Mouse (Mus musculus): ENCODE data around the gene Spata25. TPM values are rescaled to one million over a fixed set of nuclear protein-coding genes. Genes with fewer than 3 reads are reported as not detected.

Spata25 gene
- total and polyA plus RNA-seq, 2 experiments from 2014 or later: not detected

- Histone ChIP-seq H3K9me3 (replicated peaks; ENCODE audit: control insufficient read depth, low read length) (no peaks in the 10 kb centered on the region), H3K9ac (replicated peaks; ENCODE audit: low read depth, low read length) (no peak overlapping the region), H3K27me3 (ENCODE audit: control insufficient read depth, insufficient read depth, low read length) (no peaks in the 10 kb centered on the region), H3K4me2 (ENCODE audit: low read depth, low read length) (no peak overlapping the region), H3K36me3 (replicated peaks; ENCODE audit: control insufficient read depth, insufficient read depth, low read length) (peaks cover 44% of the 10 kb centered on the region), H3K4me3 (ENCODE audit: low read depth, low read length) (no peak overlapping the region), H3K27ac (ENCODE audit: low read depth) (no peak overlapping the region), H3K4me1 (ENCODE audit: control insufficient read depth, insufficient read depth) (peaks cover 9% of the 10 kb centered on the region)
- no peak for TF ChIP-seq CTCF (IDR thresholded peaks at IDR 0.05; ENCODE audit: low read depth)
- no peak for DNase-seq (ENCODE audit: low spot score)
- no peak for ATAC-seq (ENCODE audit: insufficient read depth, low read depth)
- 95% methylated on average over 4 of the region's 4 CpGs for WGBS
Observed at GRCm38 (mm10) chr2:164835164-164835563, 6.8 kb upstream of the Spata25 start.

DNA sequence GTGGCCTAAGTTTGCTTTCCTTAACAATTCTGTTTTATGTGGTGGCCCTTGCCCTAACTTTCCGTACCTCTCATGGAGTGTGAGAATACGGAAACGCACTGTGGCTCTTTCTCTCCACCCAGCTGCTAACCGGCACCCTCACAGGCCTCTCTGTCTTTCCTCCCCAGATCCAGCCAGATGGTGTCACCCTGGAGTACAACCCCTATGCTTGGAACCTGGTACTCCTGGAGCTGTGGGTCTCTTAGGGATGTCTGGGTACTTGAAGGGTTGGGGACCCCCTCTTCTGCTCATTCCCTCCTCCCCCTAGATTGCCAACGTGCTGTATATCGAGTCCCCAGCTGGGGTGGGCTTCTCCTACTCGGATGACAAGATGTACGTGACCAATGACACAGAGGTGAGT lies 6.2 kb upstream of the Spata25 start:
- peaks cover 9% of the 10 kb centered on the region for H3K4me1 ChIP-seq (ENCODE audit: control insufficient read depth, insufficient read depth)
- H3K9me3 ChIP-seq (replicated peaks; ENCODE audit: control insufficient read depth, low read length): no peaks in the 10 kb centered on the region
- DNase-seq (ENCODE audit: low spot score) (no peak), ATAC-seq (ENCODE audit: insufficient read depth, low read depth) (no peak)
- peak overlapping the region; percentile 76 for H3K4me3 ChIP-seq (ENCODE audit: low read depth, low read length)
- peaks cover 42% of the 10 kb centered on the region for H3K36me3 ChIP-seq (replicated peaks; ENCODE audit: control insufficient read depth, insufficient read depth, low read length)
- 36% methylated on average over 8 of the region's 8 CpGs for WGBS
- H3K27me3 ChIP-seq (ENCODE audit: control insufficient read depth, insufficient read depth, low read length): no peaks in the 10 kb centered on the region
- no peak for TF ChIP-seq EP300 (IDR thresholded peaks at IDR 0.05; ENCODE audit: low read depth)
- TF ChIP-seq CTCF (IDR thresholded peaks at IDR 0.05; ENCODE audit: low read depth): no peak
- H3K4me2 ChIP-seq (ENCODE audit: low read depth, low read length): peak overlapping the region; percentile 76
- H3K27ac ChIP-seq (ENCODE audit: low read depth): peak overlapping the region; percentile 90; the same call in 1 of the 2 replicates
- H3K9ac ChIP-seq (replicated peaks; ENCODE audit: low read depth, low read length): peak overlapping the region; percentile 59

DNA sequence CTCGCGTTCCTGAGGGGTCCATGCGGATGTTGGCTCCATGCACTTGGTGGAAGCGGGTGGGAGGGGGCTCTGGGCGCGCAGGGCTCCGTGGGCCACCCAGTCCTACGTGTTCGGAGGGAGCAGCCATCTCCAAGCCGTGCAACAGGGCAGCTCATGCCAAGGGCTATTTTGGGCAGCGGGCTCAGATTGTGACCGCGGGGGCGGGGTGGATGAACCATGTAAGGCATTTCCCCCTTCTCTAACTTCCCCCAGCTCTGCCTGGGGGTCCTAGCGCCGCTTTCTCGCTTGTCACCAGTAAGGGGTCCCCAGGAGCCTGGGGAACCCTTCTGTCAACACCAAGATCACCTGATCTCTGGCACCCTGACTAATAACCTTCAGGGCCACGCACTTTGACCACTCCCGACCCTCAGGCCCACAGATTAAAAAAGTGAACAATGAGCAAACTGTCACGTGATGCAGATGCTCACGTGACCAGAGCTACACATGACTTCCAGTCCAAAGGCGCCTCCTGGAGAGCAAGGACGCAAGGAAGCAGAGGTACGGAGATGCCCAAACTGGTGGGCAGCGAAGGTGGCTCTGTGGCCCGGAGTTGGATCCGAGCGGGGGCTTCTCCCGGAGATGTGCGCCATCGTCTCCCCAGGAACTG lies 5.1 kb upstream of the Spata25 start, which contains the start of gene Neurl2:
Gene Neurl2 (minus strand): TSS at position 143 of the 646 bp plus-strand sequence.
- WGBS: under 1% methylated on average over 31 of the region's 31 CpGs
- 0 out of 2 replicates have a peak, but pooled peaks have one; percentile 2 for TF ChIP-seq CTCF (IDR thresholded peaks at IDR 0.05; ENCODE audit: low read depth)
- TF ChIP-seq EP300 (IDR thresholded peaks at IDR 0.05; ENCODE audit: low read depth): no peak; the same call in 1 of the 2 replicates
- Histone ChIP-seq H3K27ac (ENCODE audit: low read depth) (peak within 1 kb of the TSS; percentile 90), H3K4me1 (ENCODE audit: control insufficient read depth, insufficient read depth) (peaks cover 9% of the 10 kb centered on the region), H3K27me3 (ENCODE audit: control insufficient read depth, insufficient read depth, low read length) (no peaks in the 10 kb centered on the region), H3K9me3 (replicated peaks; ENCODE audit: control insufficient read depth, low read length) (no peaks in the 10 kb centered on the region), H3K4me2 (ENCODE audit: low read depth, low read length) (peak within 1 kb of the TSS; percentile 76), H3K9ac (replicated peaks; ENCODE audit: low read depth, low read length) (peak within 1 kb of the TSS; percentile 59), H3K4me3 (ENCODE audit: low read depth, low read length) (peak within 1 kb of the TSS; percentile 76), H3K36me3 (replicated peaks; ENCODE audit: control insufficient read depth, insufficient read depth, low read length) (peaks cover 35% of the 10 kb centered on the region)
- DNase-seq (ENCODE audit: low spot score) (peak; percentile 94), ATAC-seq (ENCODE audit: insufficient read depth, low read depth) (peak; percentile 92)

DNA sequence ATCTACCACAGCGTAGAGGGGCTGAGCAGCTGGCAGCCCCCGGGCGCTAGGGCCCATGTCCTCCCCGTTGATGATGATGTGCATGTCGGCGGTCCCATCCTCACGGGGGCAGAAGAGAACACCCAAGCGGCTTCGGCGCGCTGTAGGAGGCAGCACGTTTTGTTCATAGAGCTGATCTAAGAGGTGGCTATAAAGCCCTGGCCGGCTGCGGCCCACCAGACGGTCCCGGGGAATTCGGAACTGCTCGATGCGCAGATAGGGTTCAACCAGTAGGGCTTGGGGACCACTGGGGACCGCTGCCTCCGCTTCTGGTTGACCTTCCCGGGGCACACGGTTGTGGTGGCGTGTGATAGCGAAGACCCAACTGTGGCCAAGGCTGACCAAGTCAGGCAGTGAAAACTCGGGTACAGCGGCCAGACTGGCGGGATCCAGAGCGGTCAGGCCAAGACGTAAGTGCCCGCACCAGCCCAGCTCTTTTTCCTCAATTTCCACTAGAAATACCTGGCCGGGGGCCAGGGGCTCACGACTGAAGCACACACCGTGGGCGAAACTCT lies 4.5 kb upstream of the Spata25 start, which contains the start of gene Ctsa:
Gene Ctsa (plus strand): TSS at position 126 of the 554 bp plus-strand sequence.
- peak within 1 kb of the TSS; percentile 76 for H3K4me3 ChIP-seq (ENCODE audit: low read depth, low read length)
- TF ChIP-seq EP300 (IDR thresholded peaks at IDR 0.05; ENCODE audit: low read depth): no peak
- peak; percentile 78 for TF ChIP-seq CTCF (IDR thresholded peaks at IDR 0.05; ENCODE audit: low read depth)
- H3K9ac ChIP-seq (replicated peaks; ENCODE audit: low read depth, low read length): peak within 1 kb of the TSS; percentile 59
- under 1% methylated on average over 35 of the region's 35 CpGs for WGBS
- H3K4me1 ChIP-seq (ENCODE audit: control insufficient read depth, insufficient read depth): peaks cover 9% of the 10 kb centered on the region
- H3K36me3 ChIP-seq (replicated peaks; ENCODE audit: control insufficient read depth, insufficient read depth, low read length): peaks cover 35% of the 10 kb centered on the region
- DNase-seq (ENCODE audit: low spot score) (peak; percentile 76), ATAC-seq (ENCODE audit: insufficient read depth, low read depth) (peak; percentile 80)
- no peaks in the 10 kb centered on the region for H3K27me3 ChIP-seq (ENCODE audit: control insufficient read depth, insufficient read depth, low read length)
- peak within 1 kb of the TSS; percentile 76 for H3K4me2 ChIP-seq (ENCODE audit: low read depth, low read length)
- peak within 1 kb of the TSS; percentile 90 for H3K27ac ChIP-seq (ENCODE audit: low read depth)
- no peaks in the 10 kb centered on the region for H3K9me3 ChIP-seq (replicated peaks; ENCODE audit: control insufficient read depth, low read length)

GRCm38 (mm10) chr2:164832032-164832747 lies 3.9 kb upstream of the Spata25 start:
- peaks cover 9% of the 10 kb centered on the region for H3K4me1 ChIP-seq (ENCODE audit: control insufficient read depth, insufficient read depth)
- peak overlapping the region; percentile 59; the same call in 1 of the 2 replicates for H3K9ac ChIP-seq (replicated peaks; ENCODE audit: low read depth, low read length)
- H3K27ac ChIP-seq (ENCODE audit: low read depth): peak overlapping the region; percentile 90
- H3K4me3 ChIP-seq (ENCODE audit: low read depth, low read length): peak overlapping the region; percentile 76
- ATAC-seq (ENCODE audit: insufficient read depth, low read depth): no peak
- H3K36me3 ChIP-seq (replicated peaks; ENCODE audit: control insufficient read depth, insufficient read depth, low read length): peaks cover 35% of the 10 kb centered on the region
- no peak for DNase-seq (ENCODE audit: low spot score)
- H3K9me3 ChIP-seq (replicated peaks; ENCODE audit: control insufficient read depth, low read length): no peaks in the 10 kb centered on the region
- H3K27me3 ChIP-seq (ENCODE audit: control insufficient read depth, insufficient read depth, low read length): no peaks in the 10 kb centered on the region
- WGBS: 54% methylated on average over 16 of the region's 16 CpGs
- TF ChIP-seq EP300 (IDR thresholded peaks at IDR 0.05; ENCODE audit: low read depth) (no peak), CTCF (IDR thresholded peaks at IDR 0.05; ENCODE audit: low read depth) (no peak)
- H3K4me2 ChIP-seq (ENCODE audit: low read depth, low read length): peak overlapping the region; percentile 76

Measured in heart, postnatal 0 days (tissue).